Mouse (Mus musculus): ENCODE results near the gene Rnf8. TPM values are rescaled to one million over a fixed set of nuclear protein-coding genes. Genes with fewer than 3 reads are reported as not detected.
A peak's percentile ranks its signal among the peaks of the same experiment; 100 is the strongest.

Rnf8 gene
- polyA plus RNA-seq (2015; fragmentation: Nextera tagmentation; extraction: Ambion mirVana) = 103 and 104 TPM in 2 replicates

DNA sequence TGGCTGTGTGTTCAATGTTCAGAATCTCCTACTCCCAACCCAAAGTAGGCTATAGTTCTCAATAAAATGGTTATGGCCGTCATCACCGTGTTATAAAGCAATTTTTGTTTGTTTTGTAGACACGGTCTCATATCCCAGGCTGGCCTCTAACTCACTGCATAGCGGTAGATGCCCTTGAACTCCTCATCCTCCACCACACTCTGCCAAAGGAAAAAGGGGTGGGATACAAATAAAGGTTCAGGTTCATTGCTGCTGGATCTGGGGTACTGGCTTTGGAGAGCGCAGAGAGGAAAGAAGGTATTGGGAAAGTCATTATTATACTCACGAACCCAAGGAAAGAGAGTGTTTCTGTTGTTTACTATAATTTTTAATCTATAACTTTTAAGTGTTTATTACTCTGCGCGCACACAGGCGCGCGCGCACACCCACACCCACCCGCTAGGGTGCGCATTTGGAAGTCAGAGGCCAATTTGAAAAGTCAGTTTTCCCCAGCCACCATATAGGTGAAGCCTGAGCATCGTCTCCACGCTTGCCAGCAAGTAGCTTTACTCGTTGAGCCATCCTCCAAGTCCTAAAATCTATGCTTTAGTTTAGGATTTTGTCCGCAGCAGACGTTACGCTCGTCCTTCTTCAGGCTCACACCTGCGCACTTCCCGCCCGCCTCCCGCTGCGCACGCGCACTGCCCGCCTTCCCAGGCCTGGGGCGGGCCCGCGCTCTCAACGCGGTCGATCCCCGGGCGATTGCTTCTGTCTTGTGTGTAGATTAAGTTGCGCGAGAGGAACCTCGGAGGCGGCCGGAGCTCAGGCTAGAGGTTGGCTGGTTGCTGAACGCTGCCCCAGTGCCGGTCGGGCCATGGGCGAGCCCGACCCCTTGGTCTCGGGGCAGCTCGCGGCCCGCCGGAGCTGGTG lies at the start of gene Rnf8, which contains the start of gene Gm28043:
Gene Rnf8 (plus strand): TSS at position 676 of the 909 bp plus-strand sequence.
Gene Gm28043 (plus strand): TSS at position 762 of the 909 bp plus-strand sequence.
- 2% methylated on average over 52 of the region's 52 CpGs for WGBS
- ATAC-seq = peak; percentile 97
- H3K9me3 ChIP-seq (ENCODE audit: control insufficient read depth, low read length) = no peaks in the 10 kb centered on the region

DNA sequence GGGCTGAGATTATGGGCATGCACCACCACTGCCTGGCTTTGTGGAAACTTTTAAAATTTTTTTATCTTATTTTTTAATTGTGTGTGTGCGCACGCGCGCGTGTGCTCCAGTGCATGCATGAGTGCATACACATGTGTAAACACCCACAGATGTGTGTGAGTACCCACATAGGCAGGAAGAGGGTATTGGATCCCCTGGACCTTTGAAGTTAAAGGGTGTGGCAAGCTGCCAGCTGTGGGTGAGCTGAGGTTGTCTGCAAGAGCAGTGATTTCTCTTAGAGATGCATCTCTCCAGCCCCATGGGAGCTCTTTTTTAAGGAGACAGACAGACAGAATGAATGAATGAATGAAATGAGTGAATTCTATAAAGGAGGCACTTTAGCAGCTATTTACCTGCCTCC lies 49.1 kb upstream of the Rnf8 start:
- Histone ChIP-seq H3K27me3 (replicated peaks; ENCODE audit: control insufficient read depth, insufficient read depth, low read length) (no peaks in the 10 kb centered on the region), H3K4me3 (replicated peaks; ENCODE audit: low read length) (no peak overlapping the region), H3K27ac (ENCODE audit: low read length) (no peak overlapping the region), H3K9ac (replicated peaks; ENCODE audit: low read depth, low read length) (no peak overlapping the region), H3K4me2 (ENCODE audit: low read length) (no peak overlapping the region), H3K36me3 (ENCODE audit: control insufficient read depth, insufficient read depth) (no peaks in the 10 kb centered on the region), H3K4me1 (replicated peaks; ENCODE audit: control insufficient read depth, insufficient read depth, low read length) (no peaks in the 10 kb centered on the region), H3K9me3 (ENCODE audit: control insufficient read depth, low read length) (no peaks in the 10 kb centered on the region)
- 97% methylated on average over 5 of the region's 5 CpGs for WGBS
- ATAC-seq = no peak

More for the DNA sequence above, at the start of gene Rnf8, which contains the start of gene Gm28043:
- H3K4me3 ChIP-seq (replicated peaks; ENCODE audit: low read length) = peak within 1 kb of the TSS; percentile 90
- no peaks in the 10 kb centered on the region for H3K36me3 ChIP-seq (ENCODE audit: control insufficient read depth, insufficient read depth)
- H3K9ac ChIP-seq (replicated peaks; ENCODE audit: low read depth, low read length) = peak within 1 kb of the TSS; percentile 98
- H3K4me1 ChIP-seq (replicated peaks; ENCODE audit: control insufficient read depth, insufficient read depth, low read length) = peaks cover 31% of the 10 kb centered on the region
- H3K4me2 ChIP-seq (ENCODE audit: low read length) = peak within 1 kb of the TSS; percentile 78
- H3K27ac ChIP-seq (ENCODE audit: low read length) = peak within 1 kb of the TSS; percentile 93
- H3K27me3 ChIP-seq (replicated peaks; ENCODE audit: control insufficient read depth, insufficient read depth, low read length) = no peaks in the 10 kb centered on the region

DNA sequence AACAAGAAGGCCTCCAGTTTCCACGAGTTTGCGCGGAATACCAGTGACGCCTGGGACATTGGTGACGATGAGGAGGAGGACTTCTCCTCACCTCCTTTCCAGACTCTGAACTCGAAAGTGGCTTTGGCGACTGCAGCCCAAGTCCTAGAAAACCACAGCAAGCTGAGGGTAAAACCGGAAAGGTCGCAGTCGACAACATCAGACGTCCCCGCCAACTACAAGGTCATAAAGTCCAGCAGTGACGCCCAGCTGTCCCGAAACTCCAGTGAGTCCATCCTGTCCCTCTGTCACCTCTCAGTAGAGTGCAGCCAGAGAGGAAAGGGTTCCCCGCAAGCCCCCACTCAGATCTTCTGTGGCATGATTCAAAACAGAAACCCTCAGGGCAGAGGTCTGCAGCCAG lies 46.2 kb upstream of the Rnf8 start:
- Histone ChIP-seq H3K4me1 (replicated peaks; ENCODE audit: control insufficient read depth, insufficient read depth, low read length) (no peaks in the 10 kb centered on the region), H3K4me3 (replicated peaks; ENCODE audit: low read length) (no peak overlapping the region), H3K4me2 (ENCODE audit: low read length) (no peak overlapping the region), H3K36me3 (ENCODE audit: control insufficient read depth, insufficient read depth) (peaks cover 3% of the 10 kb centered on the region; the same call in 1 of the 2 replicates), H3K27ac (ENCODE audit: low read length) (no peak overlapping the region), H3K9me3 (ENCODE audit: control insufficient read depth, low read length) (no peaks in the 10 kb centered on the region), H3K9ac (replicated peaks; ENCODE audit: low read depth, low read length) (no peak overlapping the region), H3K27me3 (replicated peaks; ENCODE audit: control insufficient read depth, insufficient read depth, low read length) (no peaks in the 10 kb centered on the region)
- WGBS = 93% methylated on average over 15 of the region's 15 CpGs
- ATAC-seq = no peak

DNA sequence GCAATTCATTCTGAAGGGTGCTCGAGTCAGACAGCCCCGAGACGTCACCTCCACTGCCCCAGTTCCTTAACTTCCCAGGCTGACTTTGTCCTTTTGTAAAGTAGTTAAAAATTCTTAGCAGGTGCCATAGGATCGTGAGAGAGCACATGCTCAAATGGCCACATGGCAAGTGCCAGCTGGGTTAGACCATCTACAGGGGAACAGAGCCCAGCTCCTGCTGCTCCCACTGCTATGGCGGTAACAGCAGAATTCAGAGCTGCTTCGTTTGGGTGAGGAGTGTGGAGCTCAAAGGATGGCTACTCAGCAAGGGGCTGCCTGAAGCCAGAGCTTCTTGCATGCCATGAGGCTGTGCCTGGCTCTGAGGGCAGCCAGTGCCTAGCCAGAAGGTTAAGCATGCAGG lies 44.8 kb upstream of the Rnf8 start:
- Histone ChIP-seq H3K4me1 (replicated peaks; ENCODE audit: control insufficient read depth, insufficient read depth, low read length) (no peaks in the 10 kb centered on the region), H3K9me3 (ENCODE audit: control insufficient read depth, low read length) (no peaks in the 10 kb centered on the region), H3K4me2 (ENCODE audit: low read length) (no peak overlapping the region), H3K27ac (ENCODE audit: low read length) (no peak overlapping the region), H3K9ac (replicated peaks; ENCODE audit: low read depth, low read length) (no peak overlapping the region), H3K4me3 (replicated peaks; ENCODE audit: low read length) (no peak overlapping the region), H3K36me3 (ENCODE audit: control insufficient read depth, insufficient read depth) (peaks cover 3% of the 10 kb centered on the region; the same call in 1 of the 2 replicates), H3K27me3 (replicated peaks; ENCODE audit: control insufficient read depth, insufficient read depth, low read length) (no peaks in the 10 kb centered on the region)
- 77% methylated on average over 6 of the region's 6 CpGs for WGBS
- no peak for ATAC-seq

DNA sequence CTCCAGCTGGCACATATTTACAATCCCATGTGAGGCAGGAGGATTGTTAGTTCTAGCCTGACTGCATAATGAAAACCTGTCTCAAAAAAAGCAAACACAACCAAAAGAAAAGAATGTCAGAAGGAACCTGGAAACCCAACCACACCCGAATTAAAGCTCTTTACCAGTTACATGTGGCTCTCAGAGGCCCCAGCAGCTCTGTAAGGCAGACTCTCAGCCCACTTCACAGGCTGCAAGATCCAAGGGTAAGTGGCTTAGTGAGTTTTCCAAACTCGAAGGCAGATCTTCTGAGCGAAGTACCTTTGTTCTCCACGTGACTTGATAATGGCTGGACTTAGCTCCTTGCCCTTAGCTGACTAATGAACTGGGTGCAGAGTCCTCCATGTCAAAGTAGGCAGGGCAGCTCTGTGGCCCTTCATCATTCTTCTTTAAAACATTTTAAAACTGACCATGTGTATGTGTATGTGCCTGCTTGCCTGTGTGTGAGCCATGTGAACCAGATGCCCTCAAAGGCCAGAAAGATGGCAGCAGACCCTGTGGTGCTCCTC lies 34.9 kb upstream of the Rnf8 start:
- no peak overlapping the region for H3K4me2 ChIP-seq (ENCODE audit: low read length)

DNA sequence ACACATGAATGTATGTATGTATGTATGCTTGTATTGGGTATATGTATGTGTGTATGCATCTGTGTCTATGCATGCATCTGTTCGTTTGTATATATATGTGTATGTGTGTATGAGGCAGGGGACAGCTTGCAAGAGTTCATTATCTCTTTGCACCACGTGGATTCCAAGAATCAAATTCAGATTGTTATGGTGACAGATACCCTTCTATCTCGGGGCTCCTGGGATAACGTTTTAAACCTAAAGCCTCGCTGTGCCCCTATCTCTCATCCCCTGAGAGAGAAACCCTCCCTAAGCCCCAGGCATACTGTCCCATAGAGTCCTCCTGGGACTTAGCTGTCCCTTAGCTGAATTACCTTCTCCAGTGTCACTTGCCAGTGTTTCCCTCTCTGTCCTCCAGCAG lies 31.0 kb upstream of the Rnf8 start:
- H3K36me3 ChIP-seq (ENCODE audit: control insufficient read depth, insufficient read depth) = peaks cover 6% of the 10 kb centered on the region; the same call in 1 of the 2 replicates

More for the DNA sequence above, 34.9 kb upstream of the Rnf8 start:
- Histone ChIP-seq H3K9ac (replicated peaks; ENCODE audit: low read depth, low read length) (no peak overlapping the region), H3K27me3 (replicated peaks; ENCODE audit: control insufficient read depth, insufficient read depth, low read length) (no peaks in the 10 kb centered on the region), H3K9me3 (ENCODE audit: control insufficient read depth, low read length) (no peaks in the 10 kb centered on the region), H3K36me3 (ENCODE audit: control insufficient read depth, insufficient read depth) (peaks cover 15% of the 10 kb centered on the region), H3K4me1 (replicated peaks; ENCODE audit: control insufficient read depth, insufficient read depth, low read length) (peaks cover 10% of the 10 kb centered on the region), H3K4me3 (replicated peaks; ENCODE audit: low read length) (no peak overlapping the region), H3K27ac (ENCODE audit: low read length) (no peak overlapping the region)
- 89% methylated on average over 4 of the region's 4 CpGs for WGBS
- ATAC-seq = no peak

DNA sequence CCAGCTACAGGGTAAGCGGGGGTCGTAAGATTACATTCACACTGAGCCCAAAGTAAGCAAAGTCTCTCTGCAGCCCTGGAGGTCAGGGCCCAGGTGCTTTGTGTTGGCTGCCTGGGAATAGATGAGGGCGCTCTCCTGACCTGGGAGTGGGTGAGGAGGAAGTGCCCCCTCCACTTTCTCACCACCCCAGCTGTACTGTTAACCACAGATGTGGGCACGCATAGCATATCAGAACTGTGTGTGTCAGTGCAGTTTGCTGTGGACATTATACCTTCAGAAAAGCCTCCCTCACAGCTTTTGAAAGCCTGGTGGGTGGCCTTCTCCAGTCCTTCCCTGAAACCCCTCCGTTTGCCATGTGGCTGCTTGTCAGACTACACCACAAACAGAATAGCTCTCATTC lies 30.3 kb upstream of the Rnf8 start:
- no peak overlapping the region for H3K4me2 ChIP-seq (ENCODE audit: low read length)
- H3K9ac ChIP-seq (replicated peaks; ENCODE audit: low read depth, low read length) = no peak overlapping the region
- H3K4me1 ChIP-seq (replicated peaks; ENCODE audit: control insufficient read depth, insufficient read depth, low read length) = peaks cover 17% of the 10 kb centered on the region
- H3K36me3 ChIP-seq (ENCODE audit: control insufficient read depth, insufficient read depth) = 0 out of 2 replicates have a peak, but pooled peaks cover 3% of the 10 kb centered on the region
- WGBS = 72% methylated on average over 5 of the region's 5 CpGs
- peak overlapping the region; percentile 23; the same call in 1 of the 2 replicates for H3K27ac ChIP-seq (ENCODE audit: low read length)
- peak; percentile 57 for ATAC-seq
- no peak overlapping the region for H3K4me3 ChIP-seq (replicated peaks; ENCODE audit: low read length)
- H3K9me3 ChIP-seq (ENCODE audit: control insufficient read depth, low read length) = no peaks in the 10 kb centered on the region
- no peaks in the 10 kb centered on the region for H3K27me3 ChIP-seq (replicated peaks; ENCODE audit: control insufficient read depth, insufficient read depth, low read length)

More for the DNA sequence above, 31.0 kb upstream of the Rnf8 start:
- Histone ChIP-seq H3K4me3 (replicated peaks; ENCODE audit: low read length) (no peak overlapping the region), H3K9ac (replicated peaks; ENCODE audit: low read depth, low read length) (no peak overlapping the region), H3K27me3 (replicated peaks; ENCODE audit: control insufficient read depth, insufficient read depth, low read length) (no peaks in the 10 kb centered on the region), H3K27ac (ENCODE audit: low read length) (no peak overlapping the region), H3K9me3 (ENCODE audit: control insufficient read depth, low read length) (no peaks in the 10 kb centered on the region), H3K4me1 (replicated peaks; ENCODE audit: control insufficient read depth, insufficient read depth, low read length) (peaks cover 13% of the 10 kb centered on the region), H3K4me2 (ENCODE audit: low read length) (no peak overlapping the region)
- WGBS = 70% methylated on average over 5 of the region's 5 CpGs
- ATAC-seq = no peak

DNA sequence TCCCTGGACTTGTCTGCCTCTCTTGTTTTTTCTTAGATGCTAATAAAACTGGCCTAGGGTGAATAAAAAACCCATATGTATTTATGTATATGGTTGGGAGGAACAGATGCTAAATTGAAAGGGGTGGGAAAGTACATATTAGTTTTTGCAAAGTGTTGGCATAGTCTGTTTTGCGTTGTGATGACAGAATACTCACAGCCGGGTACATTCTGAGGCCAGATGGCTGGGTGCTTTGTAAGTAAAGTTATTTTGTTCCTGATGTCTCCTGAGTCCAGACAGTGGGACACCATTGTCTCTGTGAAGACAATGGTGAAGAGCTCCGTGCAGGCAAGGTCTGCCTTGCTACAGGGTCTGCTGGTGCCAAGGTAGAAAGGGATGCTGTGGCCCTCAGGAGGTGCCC lies 29.9 kb upstream of the Rnf8 start:
- H3K4me2 ChIP-seq (ENCODE audit: low read length) = no peak overlapping the region
- peak overlapping the region; percentile 23; the same call in 1 of the 2 replicates for H3K27ac ChIP-seq (ENCODE audit: low read length)
- 0 out of 2 replicates have a peak, but pooled peaks cover 3% of the 10 kb centered on the region for H3K36me3 ChIP-seq (ENCODE audit: control insufficient read depth, insufficient read depth)
- H3K4me1 ChIP-seq (replicated peaks; ENCODE audit: control insufficient read depth, insufficient read depth, low read length) = peaks cover 20% of the 10 kb centered on the region
- no peaks in the 10 kb centered on the region for H3K27me3 ChIP-seq (replicated peaks; ENCODE audit: control insufficient read depth, insufficient read depth, low read length)
- H3K4me3 ChIP-seq (replicated peaks; ENCODE audit: low read length) = no peak overlapping the region
- 50% methylated on average over 3 of the region's 3 CpGs for WGBS
- ATAC-seq = peak; percentile 59
- H3K9me3 ChIP-seq (ENCODE audit: control insufficient read depth, low read length) = no peaks in the 10 kb centered on the region
- no peak overlapping the region for H3K9ac ChIP-seq (replicated peaks; ENCODE audit: low read depth, low read length)

DNA sequence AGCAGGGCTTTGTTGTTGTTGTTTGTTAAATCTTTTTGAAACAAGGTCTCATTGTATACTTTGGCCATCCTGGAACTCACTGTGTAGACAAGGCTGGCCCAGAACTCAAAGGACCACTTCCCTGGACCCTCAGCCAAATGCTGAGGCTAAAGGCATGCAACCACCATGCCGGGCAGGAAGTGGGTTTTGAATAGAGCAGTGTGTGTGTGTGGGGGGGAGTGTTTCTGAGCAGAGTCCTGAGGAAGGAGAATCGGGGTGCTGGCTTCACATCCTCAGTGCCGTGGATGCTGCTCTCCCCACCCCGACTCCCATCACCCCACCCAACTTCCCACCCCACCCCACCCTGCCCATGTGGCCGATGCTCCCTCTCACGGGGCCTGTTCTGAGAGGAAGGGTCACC lies 29.1 kb upstream of the Rnf8 start:
- Histone ChIP-seq H3K9ac (replicated peaks; ENCODE audit: low read depth, low read length) (no peak overlapping the region), H3K27ac (ENCODE audit: low read length) (no peak overlapping the region), H3K27me3 (replicated peaks; ENCODE audit: control insufficient read depth, insufficient read depth, low read length) (no peaks in the 10 kb centered on the region), H3K4me3 (replicated peaks; ENCODE audit: low read length) (no peak overlapping the region), H3K4me2 (ENCODE audit: low read length) (no peak overlapping the region), H3K36me3 (ENCODE audit: control insufficient read depth, insufficient read depth) (0 out of 2 replicates have a peak, but pooled peaks cover 3% of the 10 kb centered on the region), H3K9me3 (ENCODE audit: control insufficient read depth, low read length) (no peaks in the 10 kb centered on the region), H3K4me1 (replicated peaks; ENCODE audit: control insufficient read depth, insufficient read depth, low read length) (peaks cover 20% of the 10 kb centered on the region)
- WGBS = 89% methylated on average over 6 of the region's 6 CpGs
- ATAC-seq = no peak
